Mouse (Mus musculus): Measurements from ENCODE around the gene Klhl35. TPM values are rescaled to one million over a fixed set of nuclear protein-coding genes. Genes with fewer than 3 reads are reported as not detected.
A peak's percentile ranks its signal among the peaks of the same experiment; 100 is the strongest.

Klhl35 gene
- polyA plus RNA-seq, 1 experiment from 2014 or later, result 39.2 TPM

DNA sequence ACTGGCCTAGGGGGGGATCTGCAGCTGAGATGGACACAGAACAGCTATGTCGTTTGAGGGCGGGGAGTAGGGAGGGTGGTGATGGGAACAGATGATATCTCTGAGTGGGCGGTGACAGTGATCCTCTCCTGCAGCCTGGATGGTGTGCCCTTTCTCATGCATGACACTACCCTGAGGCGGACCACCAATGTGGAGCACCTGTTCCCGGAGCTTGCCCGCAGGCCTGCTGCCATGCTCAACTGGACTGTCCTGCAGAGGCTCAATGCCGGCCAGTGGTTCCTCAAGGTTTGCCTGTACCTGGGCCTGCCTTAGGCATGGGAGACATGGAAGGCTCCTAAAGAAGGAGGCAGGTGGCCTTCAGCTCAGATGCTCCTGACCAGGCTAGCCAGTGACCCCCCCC, 12.9 kb upstream of the Klhl35 start:
- 89% methylated on average over 7 of the region's 7 CpGs for WGBS
- ATAC-seq (ENCODE audit: low FRiP score), result no peak
- H3K36me3 ChIP-seq, result peaks cover 18% of the 10 kb centered on the region; the same call in 1 of the 2 replicates
- H3K27ac ChIP-seq, result no peak overlapping the region
- peaks cover 27% of the 10 kb centered on the region for H3K4me1 ChIP-seq
- H3K27me3 ChIP-seq, result no peaks in the 10 kb centered on the region
- no peak overlapping the region for H3K4me2 ChIP-seq (replicated peaks)
- H3K9me3 ChIP-seq (replicated peaks), result no peaks in the 10 kb centered on the region
- H3K9ac ChIP-seq, result no peak overlapping the region
- no peak overlapping the region for H3K4me3 ChIP-seq

GRCm38 (mm10) chr7:99454044-99454443, 11.8 kb upstream of the Klhl35 start:
- Histone ChIP-seq H3K27ac (no peak overlapping the region; the same call in 1 of the 2 replicates), H3K4me1 (peaks cover 15% of the 10 kb centered on the region), H3K9ac (no peak overlapping the region), H3K27me3 (no peaks in the 10 kb centered on the region), H3K36me3 (peaks cover 20% of the 10 kb centered on the region), H3K9me3 (replicated peaks) (no peaks in the 10 kb centered on the region), H3K4me3 (no peak overlapping the region), H3K4me2 (replicated peaks) (no peak overlapping the region)
- WGBS, result 73% methylated on average over 4 of the region's 4 CpGs
- ATAC-seq (ENCODE audit: low FRiP score), result no peak

- Histone ChIP-seq H3K4me1 (no peaks in the 10 kb centered on the region), H3K27me3 (no peaks in the 10 kb centered on the region), H3K4me2 (replicated peaks) (no peak overlapping the region), H3K9me3 (replicated peaks) (no peaks in the 10 kb centered on the region), H3K36me3 (peaks cover 38% of the 10 kb centered on the region), H3K27ac (no peak overlapping the region), H3K9ac (no peak overlapping the region), H3K4me3 (no peak overlapping the region)
- ATAC-seq (ENCODE audit: low FRiP score), result no peak
- 90% methylated on average over 8 of the region's 8 CpGs for WGBS
Measured at GRCm38 (mm10) chr7:99458849-99459248, 7.0 kb upstream of the Klhl35 start.

DNA sequence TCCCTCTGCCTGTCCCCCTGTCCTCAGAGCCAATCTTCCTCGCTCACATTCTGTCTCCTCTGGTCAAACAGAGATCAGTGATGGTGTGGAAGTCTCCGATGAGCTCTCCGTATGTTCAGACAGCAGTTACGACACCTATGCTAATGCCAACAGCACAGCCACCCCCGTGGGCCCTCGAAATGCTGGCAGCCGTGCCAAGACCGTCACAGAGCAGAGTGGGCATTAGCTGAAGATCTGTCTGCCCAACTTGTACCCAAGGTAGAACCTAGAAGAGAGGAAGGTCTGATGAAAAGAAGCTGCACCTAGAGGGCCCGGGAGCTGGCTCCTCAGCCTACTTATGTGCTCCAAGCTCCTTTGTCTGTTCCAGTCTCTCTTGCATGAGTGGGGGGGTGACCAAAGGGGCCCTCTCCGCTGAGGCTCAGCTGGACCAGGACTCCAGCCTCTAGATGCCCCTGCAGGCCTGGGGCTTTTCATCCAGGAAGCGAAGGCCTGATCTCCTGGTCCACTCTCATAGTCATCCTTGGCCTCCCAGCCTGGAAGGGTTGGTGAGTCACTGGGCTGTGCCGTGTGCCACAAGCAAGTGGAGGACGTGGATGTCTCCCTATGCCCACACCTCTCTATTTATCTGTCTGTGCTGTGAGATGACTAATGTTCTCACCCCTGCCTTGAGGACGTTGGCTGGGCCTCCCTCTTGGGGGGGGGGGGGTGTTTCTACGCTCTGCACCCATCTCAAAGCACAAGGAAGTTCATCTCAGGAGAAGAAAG, 5.7 kb upstream of the Klhl35 start:
- Histone ChIP-seq H3K27ac (no peak overlapping the region), H3K9me3 (replicated peaks) (no peaks in the 10 kb centered on the region), H3K36me3 (peaks cover 33% of the 10 kb centered on the region), H3K4me3 (no peak overlapping the region), H3K9ac (no peak overlapping the region), H3K4me1 (peaks cover 3% of the 10 kb centered on the region), H3K27me3 (no peaks in the 10 kb centered on the region), H3K4me2 (replicated peaks) (no peak overlapping the region)
- ATAC-seq (ENCODE audit: low FRiP score), result no peak
- 92% methylated on average over 15 of the region's 15 CpGs for WGBS

GRCm38 (mm10) chr7:99463120-99463519, 2.7 kb upstream of the Klhl35 start:
- Histone ChIP-seq H3K4me3 (no peak overlapping the region), H3K9ac (no peak overlapping the region), H3K36me3 (peaks cover 28% of the 10 kb centered on the region), H3K27me3 (no peaks in the 10 kb centered on the region), H3K4me1 (peaks cover 33% of the 10 kb centered on the region), H3K27ac (no peak overlapping the region), H3K4me2 (replicated peaks) (no peak overlapping the region), H3K9me3 (replicated peaks) (no peaks in the 10 kb centered on the region)
- 83% methylated on average over 2 of the region's 2 CpGs for WGBS
- ATAC-seq (ENCODE audit: low FRiP score), result no peak

- Histone ChIP-seq H3K27ac (peak overlapping the region; percentile 92), H3K9ac (peak overlapping the region; percentile 81), H3K4me2 (replicated peaks) (peak overlapping the region; percentile 83), H3K9me3 (replicated peaks) (no peaks in the 10 kb centered on the region), H3K4me3 (peak overlapping the region; percentile 50), H3K36me3 (peaks cover 14% of the 10 kb centered on the region), H3K4me1 (peaks cover 46% of the 10 kb centered on the region), H3K27me3 (no peaks in the 10 kb centered on the region)
- ATAC-seq (ENCODE audit: low FRiP score), result no peak
- WGBS, result 19% methylated on average over 11 of the region's 11 CpGs
Measured at GRCm38 (mm10) chr7:99467916-99468282, 2.1 kb downstream of the Klhl35 start.

DNA sequence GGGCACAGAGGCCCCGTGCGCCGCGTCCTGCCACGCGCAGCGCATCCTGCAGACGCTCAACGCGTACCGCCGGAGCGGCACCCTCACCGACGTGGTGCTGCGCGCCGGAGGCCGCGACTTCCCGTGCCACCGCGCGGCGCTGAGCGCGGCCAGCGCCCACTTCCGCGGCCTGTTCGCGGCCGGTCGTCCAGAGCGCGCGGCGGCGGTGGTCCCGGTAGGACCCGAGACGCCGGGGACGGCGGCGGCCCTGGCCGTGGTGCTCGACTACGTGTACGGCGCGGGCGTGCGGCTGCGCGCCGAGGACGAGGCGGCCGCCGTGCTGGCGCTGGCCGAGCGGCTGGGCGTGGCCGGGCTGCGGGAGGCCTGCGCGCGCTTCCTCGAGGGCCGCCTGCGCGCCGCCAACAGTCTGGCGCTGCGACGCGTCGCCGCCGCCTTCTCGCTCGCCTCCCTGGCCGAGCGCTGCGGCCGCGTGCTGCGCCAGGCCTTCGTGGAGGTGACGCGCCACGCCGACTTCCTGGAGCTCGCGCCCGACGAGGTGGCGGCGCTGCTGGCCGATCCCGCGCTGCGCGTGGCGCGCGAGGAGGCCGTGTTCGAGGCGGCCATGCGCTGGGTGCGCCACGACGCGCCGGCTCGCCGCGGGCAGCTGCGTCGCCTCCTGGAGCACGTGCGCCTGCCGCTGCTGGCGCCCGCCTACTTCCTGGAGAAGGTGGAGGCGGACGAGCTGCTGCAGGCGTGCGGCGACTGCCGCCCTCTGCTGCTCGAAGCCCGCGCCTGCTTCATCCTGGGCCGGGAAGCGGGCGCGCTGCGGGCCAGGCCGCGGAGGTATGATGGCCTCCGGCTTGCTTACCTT, 2.7 kb downstream of the Klhl35 start:
- peak overlapping the region; percentile 92 for H3K27ac ChIP-seq
- peak overlapping the region; percentile 83 for H3K4me2 ChIP-seq (replicated peaks)
- peak overlapping the region; percentile 50 for H3K4me3 ChIP-seq
- ATAC-seq (ENCODE audit: low FRiP score), result peak; percentile 64
- no peaks in the 10 kb centered on the region for H3K27me3 ChIP-seq
- 1% methylated on average over 109 of the region's 145 CpGs for WGBS
- H3K4me1 ChIP-seq, result peaks cover 46% of the 10 kb centered on the region
- peaks cover 20% of the 10 kb centered on the region for H3K36me3 ChIP-seq
- peak overlapping the region; percentile 81 for H3K9ac ChIP-seq
- no peaks in the 10 kb centered on the region for H3K9me3 ChIP-seq (replicated peaks)

DNA sequence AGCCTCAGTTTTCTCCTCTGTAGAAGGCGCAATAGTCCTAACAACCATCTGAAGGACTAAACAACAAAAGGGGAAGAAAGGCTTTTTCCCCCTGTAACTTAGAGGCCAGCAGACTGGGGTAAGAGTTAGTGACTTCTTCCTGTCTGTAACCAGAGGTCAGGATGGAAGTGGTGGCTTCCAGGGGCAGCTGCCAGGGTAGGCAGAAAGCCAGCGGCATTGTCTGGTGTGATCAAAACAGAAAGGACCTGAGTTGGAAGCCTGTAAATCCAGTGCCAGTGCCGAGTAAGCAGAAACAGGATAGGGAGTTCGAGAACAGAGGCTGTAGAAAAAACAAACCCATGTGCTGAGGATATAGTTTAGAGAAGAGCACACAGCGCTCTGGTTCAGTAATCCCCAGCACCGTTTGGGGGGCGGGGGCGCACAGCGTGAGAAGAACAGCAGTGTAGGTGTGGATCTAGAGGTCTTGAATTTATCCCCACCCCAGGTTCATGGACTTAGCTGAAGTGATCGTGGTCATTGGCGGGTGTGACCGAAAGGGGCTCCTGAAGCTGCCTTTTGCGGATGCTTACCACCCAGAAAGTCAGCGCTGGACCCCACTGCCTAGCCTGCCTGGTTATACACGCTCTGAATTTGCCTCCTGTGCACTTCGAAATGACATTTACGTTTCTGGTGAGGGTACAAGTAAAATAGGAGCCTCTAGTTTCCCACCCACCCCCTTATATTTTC, 4.0 kb downstream of the Klhl35 start:
- H3K4me1 ChIP-seq, result peaks cover 53% of the 10 kb centered on the region
- no peaks in the 10 kb centered on the region for H3K27me3 ChIP-seq
- no peak for ATAC-seq (ENCODE audit: low FRiP score)
- H3K36me3 ChIP-seq, result peaks cover 28% of the 10 kb centered on the region
- 87% methylated on average over 17 of the region's 17 CpGs for WGBS
- H3K4me3 ChIP-seq, result no peak overlapping the region
- H3K27ac ChIP-seq, result peak overlapping the region; percentile 92; the same call in 1 of the 2 replicates
- no peaks in the 10 kb centered on the region for H3K9me3 ChIP-seq (replicated peaks)
- no peak overlapping the region for H3K9ac ChIP-seq
- no peak overlapping the region for H3K4me2 ChIP-seq (replicated peaks)

- WGBS, result 60% methylated on average over 18 of the region's 18 CpGs
- Histone ChIP-seq H3K4me2 (replicated peaks) (no peak overlapping the region), H3K4me1 (peaks cover 43% of the 10 kb centered on the region), H3K9ac (no peak overlapping the region), H3K4me3 (no peak overlapping the region), H3K36me3 (peaks cover 32% of the 10 kb centered on the region), H3K27me3 (no peaks in the 10 kb centered on the region), H3K27ac (no peak overlapping the region), H3K9me3 (replicated peaks) (no peaks in the 10 kb centered on the region)
- ATAC-seq (ENCODE audit: low FRiP score), result no peak
Measured at GRCm38 (mm10) chr7:99471578-99471977, 5.8 kb downstream of the Klhl35 start.

DNA sequence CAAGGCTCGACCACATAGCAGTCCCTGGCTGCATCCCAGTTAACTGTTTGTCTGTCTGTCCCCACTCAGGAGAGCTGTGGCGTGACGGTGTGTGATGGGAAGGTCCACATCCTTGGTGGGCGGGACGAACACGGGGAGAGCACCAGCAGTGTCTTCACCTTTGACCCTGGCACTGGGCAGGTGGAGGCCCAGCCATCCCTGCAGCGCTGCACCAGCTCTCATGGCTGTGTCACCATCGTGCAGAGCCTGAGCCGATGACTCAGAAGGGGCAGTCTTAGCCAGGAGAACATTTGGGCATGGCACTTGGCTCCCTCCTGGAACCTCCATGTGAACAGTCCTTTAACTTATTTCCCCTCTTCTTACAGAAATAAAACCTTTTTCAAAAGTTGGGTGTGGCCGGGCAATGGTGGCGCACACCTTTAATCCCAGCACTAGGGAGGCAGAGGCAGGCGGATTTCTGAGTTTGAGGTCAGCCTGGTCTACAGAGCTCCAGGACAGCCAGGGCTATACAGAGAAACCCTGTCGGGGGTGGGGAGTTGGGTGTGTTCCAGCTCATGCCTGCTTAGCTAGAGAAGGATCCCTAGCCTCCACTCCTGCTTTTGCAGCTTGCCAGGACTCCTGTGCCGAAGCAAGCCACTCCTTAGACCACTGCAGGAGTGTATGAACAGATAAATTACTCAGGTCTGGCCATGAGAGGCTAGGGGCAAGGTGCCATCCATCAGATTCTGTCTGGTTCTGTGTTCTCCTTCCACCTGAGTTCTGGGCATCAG, 8.0 kb downstream of the Klhl35 start:
- peaks cover 25% of the 10 kb centered on the region for H3K4me1 ChIP-seq
- ATAC-seq (ENCODE audit: low FRiP score), result 0 out of 2 replicates have a peak, but pooled peaks have one; percentile 2

DNA sequence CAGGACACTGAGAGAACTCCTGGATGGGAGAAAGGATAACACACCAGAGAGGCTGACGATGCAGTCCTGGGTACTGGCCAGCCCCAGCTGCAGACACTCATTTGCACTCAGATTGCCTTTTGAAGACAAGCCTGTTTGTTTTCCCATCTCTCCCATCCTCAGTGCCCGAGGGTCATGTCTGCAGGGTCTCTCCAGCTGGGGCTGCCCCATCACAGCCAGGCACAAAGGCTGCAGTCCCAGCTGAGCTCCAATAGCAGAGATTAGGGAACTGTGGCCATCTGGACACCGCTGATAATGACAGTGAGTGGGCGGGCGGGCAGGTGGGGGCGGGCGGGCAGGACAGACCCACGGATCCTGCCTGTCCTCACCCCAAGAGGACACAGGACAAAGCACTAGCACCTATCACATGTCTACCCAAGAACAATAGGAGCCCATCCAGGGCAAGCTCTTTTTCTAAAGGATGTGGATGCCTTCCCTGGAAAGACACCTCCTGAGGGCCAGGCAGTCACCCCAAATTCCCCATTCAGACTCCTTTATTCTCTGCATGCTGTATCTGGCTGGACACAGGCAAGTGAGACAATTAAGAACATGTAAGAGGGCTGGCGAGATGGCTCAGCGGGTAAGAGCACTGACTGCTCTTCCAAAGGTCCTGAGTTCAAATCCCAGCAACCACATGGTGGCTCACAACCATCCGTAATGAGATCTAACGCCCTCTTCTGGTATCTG, 9.2 kb downstream of the Klhl35 start:
- Histone ChIP-seq H3K27me3 (no peaks in the 10 kb centered on the region), H3K9ac (no peak overlapping the region), H3K4me3 (no peak overlapping the region), H3K9me3 (replicated peaks) (no peaks in the 10 kb centered on the region), H3K4me1 (peaks cover 26% of the 10 kb centered on the region), H3K4me2 (replicated peaks) (no peak overlapping the region), H3K36me3 (peaks cover 65% of the 10 kb centered on the region), H3K27ac (peak overlapping the region; percentile 87)
- 55% methylated on average over 12 of the region's 12 CpGs for WGBS
- peak; percentile 85 for ATAC-seq (ENCODE audit: low FRiP score)

More for the DNA sequence above, 8.0 kb downstream of the Klhl35 start:
- H3K9me3 ChIP-seq (replicated peaks), result no peaks in the 10 kb centered on the region
- peak overlapping the region; percentile 87 for H3K27ac ChIP-seq
- no peak overlapping the region for H3K4me3 ChIP-seq
- WGBS, result 86% methylated on average over 14 of the region's 14 CpGs
- no peak overlapping the region for H3K4me2 ChIP-seq (replicated peaks)
- no peaks in the 10 kb centered on the region for H3K27me3 ChIP-seq
- peaks cover 53% of the 10 kb centered on the region for H3K36me3 ChIP-seq
- no peak overlapping the region for H3K9ac ChIP-seq

Data from hindbrain, embryonic 12.5 days (tissue).